Mouse (Mus musculus): ENCODE measurements around the gene Chn1. TPM values are rescaled to one million over a fixed set of nuclear protein-coding genes. Genes with fewer than 3 reads are reported as not detected.

Gene Chn1
- total RNA-seq, 4 experiments from 2014 or later: 35.8 to 43.6 (median 36.3) TPM

DNA sequence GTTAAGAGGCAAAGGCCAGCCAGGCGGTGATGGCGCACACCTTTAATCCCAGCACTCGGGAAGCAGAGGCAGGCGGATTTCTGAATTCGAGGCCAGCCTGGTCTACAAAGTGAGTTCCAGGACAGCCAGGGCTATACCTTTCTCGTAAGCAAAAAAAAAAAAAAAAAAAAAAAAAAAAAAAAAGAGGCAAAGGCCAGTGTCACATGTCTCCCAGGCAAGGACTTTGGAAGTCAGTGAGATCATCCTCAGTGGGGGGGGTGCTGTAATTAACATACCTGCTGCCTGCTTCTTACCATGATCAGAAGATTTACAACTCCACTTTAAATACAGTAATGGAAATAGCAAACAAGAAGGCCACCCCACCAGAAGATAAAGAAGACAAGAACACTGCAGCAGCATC, 137.5 kb downstream of the Chn1 start:
- DNase-seq (ENCODE audit: low spot score): no peak

DNA sequence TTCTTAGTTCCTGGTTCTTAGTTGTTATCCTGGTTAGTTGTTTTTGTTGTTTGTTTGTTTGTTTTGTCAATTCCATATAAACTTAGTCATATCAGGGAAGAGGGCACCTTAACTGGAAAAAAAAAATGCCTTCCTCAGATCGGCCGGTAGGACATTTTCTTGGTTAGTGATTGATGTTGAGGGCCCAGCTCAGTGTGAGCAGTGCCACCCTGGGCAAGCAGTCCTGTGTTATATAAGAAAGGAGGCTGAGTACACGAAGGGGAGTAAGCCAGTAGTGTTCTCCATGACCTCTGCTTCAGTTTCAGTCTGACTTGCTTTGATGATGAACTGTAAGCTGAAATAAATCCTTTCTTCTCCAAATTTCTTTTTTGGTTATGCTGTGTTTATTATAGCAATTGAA, 138.8 kb downstream of the Chn1 start:
- no peak for DNase-seq (ENCODE audit: low spot score)

DNA sequence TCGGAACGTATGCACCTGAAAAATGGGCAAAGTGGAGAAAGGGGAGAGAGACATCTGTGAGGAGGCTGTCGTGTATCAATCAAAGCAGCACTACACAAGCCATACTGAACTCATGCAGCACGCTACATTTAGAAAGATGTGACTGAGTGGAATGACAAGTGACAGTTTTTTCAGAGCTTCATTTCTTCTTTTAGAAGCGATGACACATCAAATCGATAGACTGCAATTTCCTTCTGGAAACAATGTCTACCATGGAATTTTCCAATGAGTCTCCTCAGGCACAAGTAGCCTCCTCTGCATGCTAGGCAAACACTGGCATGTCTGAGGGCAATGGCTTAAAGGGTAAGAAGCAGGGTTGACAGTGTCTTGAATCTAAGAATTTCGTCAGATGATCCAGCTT, 143.3 kb downstream of the Chn1 start:
- DNase-seq (ENCODE audit: low spot score): no peak

DNA sequence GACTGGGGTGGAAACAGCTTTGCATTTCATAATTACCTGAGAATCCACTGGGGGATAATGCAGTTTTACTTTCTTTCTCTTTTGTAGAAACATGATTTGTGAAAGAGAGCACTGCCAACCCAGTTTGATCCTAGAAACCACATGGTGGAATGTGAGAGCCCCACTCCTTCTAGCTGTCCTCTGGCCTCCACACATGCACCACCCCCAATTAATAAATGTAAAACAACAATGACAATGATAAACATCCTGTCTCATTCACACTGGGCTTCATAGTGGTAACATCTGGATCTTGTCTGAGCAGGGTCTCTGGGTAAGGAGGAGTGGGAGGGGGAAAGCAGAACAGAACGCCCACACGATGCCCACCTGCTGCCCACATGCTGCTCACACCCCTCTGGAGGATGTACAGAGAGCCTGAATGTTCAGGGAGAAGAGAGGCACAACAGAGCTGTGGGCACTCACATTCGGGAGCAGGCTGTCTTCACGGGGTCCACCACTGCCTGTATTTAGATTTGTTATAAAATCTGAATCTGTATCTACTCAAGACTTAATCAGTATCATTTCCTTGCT, 156.6 kb downstream of the Chn1 start:
- DNase-seq (ENCODE audit: low spot score): no peak

DNA sequence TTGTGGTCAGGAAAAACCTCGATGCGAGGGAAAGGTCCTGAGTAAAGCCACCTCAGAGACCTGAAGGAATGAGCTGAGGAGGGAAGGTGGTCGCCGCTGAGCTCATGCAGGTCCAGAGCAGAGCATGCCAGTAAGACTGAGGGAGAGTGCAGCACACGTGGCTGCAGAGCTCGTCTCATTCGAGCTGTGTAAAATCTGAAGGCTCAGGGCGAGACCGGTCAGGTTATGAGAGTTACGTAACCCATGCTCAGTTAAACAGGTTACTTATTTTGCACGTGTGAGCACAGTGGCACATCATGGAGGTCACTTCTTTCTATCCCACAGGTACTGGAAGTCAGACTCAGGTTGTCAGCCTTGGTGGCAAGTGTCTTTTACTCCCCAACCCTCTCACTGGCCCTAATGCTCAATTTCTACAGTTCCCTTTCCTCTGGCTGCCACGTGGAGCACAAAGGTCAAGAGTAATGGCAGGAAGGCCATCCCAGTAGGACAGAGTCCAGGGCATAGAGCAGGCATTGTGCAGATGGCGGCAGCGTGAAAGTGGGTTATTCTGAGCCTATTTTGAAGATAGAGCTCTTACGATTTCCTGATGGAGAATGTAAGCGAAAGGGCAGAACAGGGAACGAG, 158.6 kb downstream of the Chn1 start:
- no peak for DNase-seq (ENCODE audit: low spot score)

DNA sequence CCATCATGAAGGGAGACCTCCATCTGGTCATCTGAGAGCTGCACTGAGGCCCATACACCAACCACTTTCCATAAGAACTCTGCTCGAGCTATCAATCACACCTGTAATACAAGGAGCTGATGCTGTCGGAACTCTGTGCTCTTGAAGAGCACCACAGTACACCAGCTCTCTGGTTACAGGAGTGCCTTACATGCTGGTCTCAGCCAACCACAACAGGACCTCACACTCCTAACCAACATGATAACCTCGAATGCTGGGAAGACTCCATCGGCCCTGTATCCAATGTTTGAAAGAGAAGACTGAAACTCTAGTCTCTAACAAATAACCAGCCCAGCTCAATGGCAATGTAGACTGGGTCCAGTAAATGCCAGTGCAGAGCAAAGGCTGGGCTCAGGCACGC, 159.7 kb downstream of the Chn1 start:
- DNase-seq (ENCODE audit: low spot score): no peak

DNA sequence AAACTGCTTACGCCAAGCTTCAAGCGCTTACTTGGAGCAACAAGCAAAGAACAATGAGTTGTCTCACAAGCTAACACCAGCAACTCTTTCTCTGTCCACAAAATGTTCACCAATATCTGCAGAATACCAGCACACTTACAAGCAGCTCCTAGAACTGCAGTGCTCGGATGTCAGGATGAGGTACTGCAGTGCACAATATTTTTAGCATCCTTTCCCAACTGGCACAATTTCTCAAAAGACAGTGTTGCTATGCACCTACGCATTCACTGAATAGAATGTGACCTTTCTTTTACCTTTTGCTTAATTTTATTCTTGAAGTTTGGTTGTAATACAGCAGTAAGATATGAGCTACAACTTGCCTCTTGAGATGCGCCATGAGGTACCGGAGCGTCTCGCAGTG, 160.8 kb downstream of the Chn1 start:
- DNase-seq (ENCODE audit: low spot score): no peak

DNA sequence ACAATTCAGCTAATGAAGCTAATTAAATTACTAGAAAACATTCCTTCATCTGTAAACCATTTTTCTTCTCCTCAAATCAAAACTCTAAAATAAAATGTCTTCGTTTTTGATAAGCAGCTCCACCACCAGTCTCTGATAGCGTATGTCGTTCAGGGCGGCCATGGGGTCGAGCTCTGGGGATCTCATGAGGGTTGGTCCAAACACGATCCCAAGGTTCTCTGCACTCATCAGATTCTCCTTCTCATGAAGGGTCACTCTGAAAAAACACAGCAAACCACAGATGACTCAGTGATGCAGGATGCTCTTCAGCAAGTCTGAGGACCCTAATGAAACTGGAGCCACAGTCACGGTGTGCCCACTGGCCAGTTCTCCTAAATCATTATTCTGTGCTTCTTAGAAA, 162.2 kb downstream of the Chn1 start:
- no peak for DNase-seq (ENCODE audit: low spot score)

DNA sequence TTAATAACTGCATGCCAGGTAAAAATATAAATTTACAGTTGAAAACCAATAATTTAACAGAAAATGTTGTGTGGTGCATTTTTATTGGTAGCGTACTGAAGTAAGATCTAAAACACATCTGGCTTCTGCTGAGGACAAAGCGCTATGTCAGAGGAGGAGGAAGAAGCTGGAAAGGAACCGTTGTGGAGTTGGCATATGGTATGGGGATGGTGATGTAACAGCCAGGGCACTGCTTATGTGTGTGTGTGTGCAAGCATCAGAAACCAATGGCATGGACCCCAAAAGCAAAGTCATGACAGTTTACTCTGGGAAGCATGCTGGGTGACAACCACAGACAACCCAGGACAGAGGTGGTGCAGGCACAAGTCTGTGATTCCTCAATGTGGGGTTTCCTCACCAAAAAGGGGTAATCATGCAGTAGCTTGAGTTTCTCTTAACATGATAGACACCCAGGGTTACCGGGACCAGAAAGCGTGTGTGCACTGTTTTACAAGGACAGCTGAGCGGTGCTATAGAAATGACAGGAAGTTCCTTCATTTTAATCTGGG, 162.7 kb downstream of the Chn1 start:
- no peak for DNase-seq (ENCODE audit: low spot score)

DNA sequence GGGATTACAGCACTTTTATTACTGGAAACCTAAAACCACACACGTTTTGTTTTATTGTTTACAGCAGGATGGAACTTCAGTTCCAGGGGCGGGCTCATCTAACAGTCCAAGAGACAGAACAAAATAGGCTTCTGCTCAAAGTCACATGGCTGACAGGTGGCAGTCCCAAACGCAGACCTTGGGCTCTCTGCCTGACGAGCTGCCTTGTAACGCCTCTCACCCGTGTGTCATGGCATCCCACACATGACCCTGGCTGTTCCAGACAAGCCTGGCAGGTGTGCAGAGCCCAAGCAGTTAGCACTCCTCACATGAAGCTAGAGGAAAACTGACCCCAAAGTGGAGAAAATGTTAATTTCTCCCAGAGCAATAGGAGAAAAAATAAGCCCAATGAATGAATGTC, 163.3 kb downstream of the Chn1 start:
- DNase-seq (ENCODE audit: low spot score): no peak

DNA sequence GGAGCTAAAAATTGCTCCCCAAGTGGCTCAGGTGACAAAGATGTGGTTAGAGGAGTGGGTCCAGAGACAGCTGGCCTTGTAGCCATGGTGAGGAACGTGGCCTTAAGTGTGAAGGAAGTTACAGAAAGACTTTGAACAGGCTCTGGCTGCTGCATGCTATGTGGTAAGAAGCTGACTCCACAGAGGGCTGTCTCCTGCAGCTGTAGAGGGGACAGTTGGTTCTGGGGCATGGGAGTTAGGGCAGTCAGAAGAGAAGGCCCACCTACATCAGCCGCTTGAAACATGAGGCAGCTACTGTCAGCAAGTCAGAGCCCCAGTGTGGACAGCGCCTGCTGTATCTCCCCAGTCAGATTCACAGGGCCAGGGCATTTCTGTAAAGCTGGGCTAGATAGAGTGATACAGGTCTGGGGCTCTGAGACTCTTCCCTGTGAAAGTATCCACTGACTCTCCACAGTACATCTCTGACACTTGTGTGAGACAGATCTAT, 165.4 kb downstream of the Chn1 start:
- no peak for DNase-seq (ENCODE audit: low spot score)

DNA sequence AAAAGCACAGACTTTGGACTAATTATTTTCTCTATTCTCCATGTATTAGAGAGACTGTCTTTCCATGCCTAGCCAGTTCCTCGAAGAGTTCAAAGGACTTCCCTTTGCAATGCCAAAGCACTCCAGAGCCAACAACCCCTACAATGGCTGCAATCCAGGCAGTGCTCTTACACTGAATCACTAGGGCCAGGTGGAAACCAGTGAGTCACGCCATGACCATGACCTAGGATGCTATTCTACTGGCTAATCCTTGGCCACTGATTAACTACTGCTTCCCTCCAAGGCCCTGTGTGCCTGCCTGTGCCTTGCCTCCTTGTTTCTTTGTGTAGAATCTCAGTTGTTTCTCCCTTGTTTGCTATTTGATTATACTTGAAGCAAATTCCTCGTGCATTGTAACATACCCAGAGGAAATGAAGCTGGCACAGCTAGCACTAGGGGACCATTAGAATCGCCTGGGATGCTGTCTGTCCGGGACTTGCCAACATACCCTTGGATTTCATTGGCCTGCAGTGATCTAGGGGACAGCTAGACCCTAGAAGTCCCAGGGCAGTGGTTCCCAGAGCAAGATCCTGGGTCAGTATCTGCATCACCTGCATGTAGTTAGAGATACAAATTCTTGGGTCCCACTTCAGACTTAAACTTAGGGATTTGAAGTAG, 166.0 kb downstream of the Chn1 start:
- no peak for DNase-seq (ENCODE audit: low spot score)

DNA sequence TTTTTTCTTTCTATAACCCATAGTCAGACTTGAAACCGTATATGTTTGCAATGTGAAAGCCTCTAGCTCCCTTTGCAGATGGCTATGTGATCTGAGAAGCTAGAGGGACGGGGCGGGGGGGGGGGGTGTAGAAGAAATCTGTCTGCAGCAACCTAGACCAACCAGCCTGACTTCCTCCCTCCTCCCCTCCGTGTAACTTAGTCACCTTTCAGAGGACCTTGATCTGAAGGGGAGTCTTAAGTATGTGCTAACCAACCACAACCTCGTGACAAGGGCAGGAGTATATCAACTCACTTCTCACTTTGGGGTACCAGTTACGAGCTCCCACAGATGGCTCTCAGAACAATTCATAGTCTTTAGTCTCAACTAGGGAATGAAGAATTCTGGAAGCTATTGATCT, 166.8 kb downstream of the Chn1 start:
- DNase-seq (ENCODE audit: low spot score): no peak

DNA sequence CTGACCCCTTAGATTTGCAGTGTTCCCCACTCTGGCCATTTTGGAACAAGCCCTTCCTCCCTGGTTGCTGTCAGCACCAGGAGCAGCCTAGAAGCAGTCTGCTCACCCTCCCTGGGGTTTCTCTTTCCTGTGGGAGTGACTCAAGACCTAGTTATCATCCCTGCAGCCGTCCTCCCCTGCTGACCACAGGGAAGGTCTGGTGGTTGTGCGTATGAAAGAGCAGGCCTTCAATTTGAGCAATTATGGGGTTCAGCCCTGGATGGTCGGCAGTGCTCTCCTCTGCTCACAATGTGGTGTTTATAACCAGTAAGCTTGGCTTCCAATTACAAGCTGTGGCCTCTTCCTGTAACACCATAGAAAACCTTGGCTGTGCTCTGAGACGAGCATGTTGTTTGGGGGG, 167.5 kb downstream of the Chn1 start:
- DNase-seq (ENCODE audit: low spot score): no peak

DNA sequence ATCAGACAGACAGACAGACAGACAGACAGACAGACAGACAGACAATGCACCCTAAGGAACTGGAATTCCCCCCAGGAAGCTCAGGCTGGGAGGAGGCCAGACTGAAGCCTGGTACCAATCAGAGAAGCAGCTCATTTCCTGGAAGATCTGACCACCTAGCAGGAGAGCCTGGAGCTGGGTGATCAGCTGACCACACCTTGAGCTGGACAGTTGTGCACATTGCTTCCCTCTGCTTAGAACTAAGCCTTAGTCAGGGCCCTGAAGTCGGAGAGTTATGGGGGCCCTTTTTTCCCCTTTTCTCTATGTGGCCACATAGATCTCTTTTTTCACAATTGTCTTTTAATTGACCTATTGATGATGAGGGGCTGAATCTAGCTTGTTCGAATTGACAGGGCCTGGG, 168.0 kb downstream of the Chn1 start:
- no peak for DNase-seq (ENCODE audit: low spot score)

DNA sequence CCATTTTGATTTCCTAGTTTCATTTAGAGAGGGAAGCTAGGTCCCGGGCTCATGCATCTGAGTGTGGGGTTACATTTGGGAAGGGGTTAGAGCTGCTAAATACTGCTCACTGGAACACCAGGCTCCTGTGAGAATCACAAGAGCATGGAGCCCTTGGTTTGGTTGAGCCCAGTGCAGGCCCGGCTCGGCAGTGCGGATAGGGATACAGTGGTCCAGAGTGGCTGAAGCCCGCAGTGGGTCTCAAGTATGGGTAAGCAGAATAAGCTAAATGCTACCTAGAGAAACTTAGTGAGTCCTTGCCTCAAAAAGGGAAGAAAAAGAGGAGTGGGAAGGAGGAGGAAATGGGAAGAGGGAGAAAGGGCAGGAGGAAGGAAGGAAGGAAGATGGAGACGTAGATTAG, 168.5 kb downstream of the Chn1 start:
- DNase-seq (ENCODE audit: low spot score): no peak

DNA sequence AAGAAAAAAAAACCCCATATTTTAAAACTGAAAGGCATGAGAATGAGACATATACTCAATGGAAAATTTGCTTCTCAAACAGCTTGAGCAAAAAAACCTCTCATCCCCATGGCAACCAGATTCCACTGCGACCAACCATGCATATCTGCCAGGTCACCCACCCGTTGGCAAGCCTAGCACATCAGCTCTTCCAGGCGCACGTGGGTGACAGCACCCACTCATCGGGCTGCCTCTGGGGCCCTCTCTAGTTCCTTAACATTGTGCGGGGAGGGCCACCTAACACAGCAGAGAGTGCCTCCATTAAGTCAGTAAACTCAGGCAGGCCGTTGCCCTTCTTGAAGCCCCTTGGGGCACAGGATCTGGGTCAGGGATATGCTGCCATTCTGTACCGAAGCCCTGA, 170.1 kb downstream of the Chn1 start:
- no peak for DNase-seq (ENCODE audit: low spot score)

DNA sequence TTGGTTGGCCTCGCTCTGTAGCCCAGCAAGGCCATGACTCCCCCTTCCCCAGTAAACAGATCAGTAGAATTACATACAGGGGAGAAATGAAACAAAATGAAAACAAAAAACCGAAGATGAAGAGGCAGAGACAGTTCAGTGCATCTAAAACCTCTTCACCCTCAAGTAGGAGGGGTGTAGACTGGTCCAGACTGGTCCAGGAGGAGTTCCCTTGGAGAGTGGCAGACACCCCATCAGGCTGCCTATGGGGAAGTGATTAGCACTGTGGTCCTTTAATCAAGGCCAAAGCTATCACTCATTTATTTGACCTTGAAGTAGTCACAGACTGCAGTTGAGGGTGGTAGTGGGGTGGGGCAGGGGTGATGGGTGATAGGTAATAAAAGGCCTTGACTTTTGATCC, 170.6 kb downstream of the Chn1 start:
- no peak for DNase-seq (ENCODE audit: low spot score)

DNA sequence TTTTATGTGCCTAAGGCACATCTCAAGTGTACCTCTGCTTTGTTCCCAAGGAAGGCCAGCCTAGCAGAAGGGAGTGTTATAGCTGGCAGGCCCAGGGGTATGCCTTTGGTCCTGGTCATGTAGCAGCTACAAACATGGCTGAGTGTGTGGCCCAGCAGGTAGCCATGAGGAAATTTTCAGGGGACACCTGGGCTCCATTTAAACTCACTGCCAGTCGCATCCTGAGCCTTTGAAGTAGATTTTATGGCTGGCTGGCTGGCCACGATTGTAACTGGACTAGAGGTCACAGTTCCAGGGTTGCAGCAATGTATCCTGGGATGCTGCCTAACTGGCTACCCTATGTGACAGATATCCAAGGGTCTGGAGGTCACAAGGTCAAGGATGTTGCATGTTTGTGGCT, 174.5 kb downstream of the Chn1 start:
- no peak for DNase-seq (ENCODE audit: low spot score)

DNA sequence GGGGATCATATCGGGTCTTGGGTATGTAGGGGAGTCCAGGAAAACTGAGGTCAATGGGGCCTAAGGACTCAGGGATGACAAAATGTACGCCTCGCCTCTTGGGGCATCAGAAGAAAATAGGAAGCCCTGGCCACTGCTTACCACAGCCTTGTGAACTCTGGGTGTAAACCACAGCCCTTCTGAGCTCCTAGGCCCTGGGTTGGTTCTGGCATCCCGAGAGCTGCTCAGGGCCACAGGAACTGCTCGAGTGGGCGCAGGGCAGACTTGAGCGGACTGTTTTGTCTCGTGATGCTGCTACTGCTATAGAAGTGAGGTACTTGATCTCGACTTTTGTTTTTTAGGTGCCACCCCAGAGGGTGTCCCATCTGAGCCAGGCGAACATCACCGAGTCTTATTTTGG, 177.4 kb downstream of the Chn1 start:
- DNase-seq (ENCODE audit: low spot score): no peak

DNA sequence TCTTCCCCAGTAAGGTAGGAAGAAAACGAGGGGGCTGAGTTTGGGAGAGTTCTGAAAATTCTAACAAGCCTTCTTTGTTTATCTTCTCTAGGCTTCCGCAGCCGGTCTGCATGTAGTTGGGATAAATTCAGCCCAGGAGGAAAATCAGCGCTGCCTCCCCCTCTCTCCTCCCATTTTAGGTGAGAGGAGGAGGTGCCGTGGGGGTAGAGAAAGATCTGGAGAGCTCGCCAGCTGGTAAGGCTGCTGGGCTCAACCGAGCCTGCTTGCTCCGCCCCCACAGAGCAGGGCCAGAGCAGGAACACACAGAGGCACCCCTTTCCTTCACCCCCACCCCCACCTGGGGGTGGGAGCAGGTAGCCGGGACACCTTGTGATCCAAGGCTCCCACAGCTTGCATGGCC, 178.4 kb downstream of the Chn1 start:
- no peak for DNase-seq (ENCODE audit: low spot score)

DNA sequence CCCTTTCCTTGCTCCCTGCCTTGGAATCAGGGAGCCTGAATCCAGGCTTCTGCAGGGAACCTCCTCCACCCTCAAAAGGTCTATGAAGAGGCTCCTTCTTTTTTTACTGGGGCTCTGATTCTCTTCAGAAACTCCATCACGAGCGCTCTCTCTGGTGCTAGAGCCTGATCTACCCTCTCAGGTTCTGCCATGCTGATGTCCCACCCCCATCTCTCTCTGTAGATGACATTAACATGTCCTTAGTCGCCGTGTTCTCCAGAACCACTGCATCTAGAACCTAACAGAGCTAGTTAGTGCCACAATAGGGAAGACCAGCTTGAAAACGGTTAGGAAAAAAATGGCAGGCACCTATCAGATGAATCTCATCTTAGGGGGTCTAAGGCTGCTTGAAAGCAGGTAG, 178.8 kb downstream of the Chn1 start:
- no peak for DNase-seq (ENCODE audit: low spot score)

DNA sequence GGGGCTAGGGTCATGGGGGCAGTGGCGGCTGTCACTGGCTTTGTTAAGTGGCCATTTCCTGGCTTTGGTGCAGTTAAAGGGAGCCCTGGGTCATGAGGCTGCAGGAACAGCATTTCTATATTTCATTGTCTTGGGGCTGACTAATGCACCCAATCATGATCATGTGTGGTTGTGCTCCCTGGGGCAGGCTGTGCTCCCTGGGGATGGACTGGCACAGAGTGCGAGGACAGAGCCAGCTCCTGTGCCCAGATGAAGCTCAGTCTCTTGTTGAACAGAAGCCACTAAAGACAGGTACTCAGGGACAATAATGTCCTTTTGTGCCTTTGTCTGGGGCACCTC, 182.1 kb downstream of the Chn1 start:
- no peak for DNase-seq (ENCODE audit: low spot score)
